Mouse (Mus musculus) MEL (cell line): ENCODE results near the gene Hoga1. TPM values are rescaled to one million over a fixed set of nuclear protein-coding genes. Genes with fewer than 3 reads are reported as not detected.

Source experiments
- DNase-seq: peaks from one replicate; pipeline ENCODE4 v3.0.0; 2011; ENCODE audit warnings: low read depth, low spot score
- H3K27ac ChIP-seq: 2 replicates; pipeline ENCODE4 v1.5.1; 2012; ENCODE audit warnings: low read depth, mild to moderate bottlenecking, control low read depth, low read length, moderate library complexity; ENCODE audit not compliant: control insufficient read depth
- H3K27me3 ChIP-seq, 2 experiments: fragments of 150-350 bp in 1 of 2; sonication (generic) in 1 of 2; 2 replicates each; pipeline ENCODE4 v1.6.1; 2012; ENCODE audit warnings: low read length in 2 of 2, mild to moderate bottlenecking in 2 of 2, improper control_type of control experiment in 1 of 2, moderate library complexity in 1 of 2; ENCODE audit not compliant: insufficient read depth in 2 of 2, control insufficient read depth in 1 of 2
- H3K36me3 ChIP-seq, 2 experiments: 2 replicates each; pipeline ENCODE4 v1.6.1; 2012 to 2014; ENCODE audit warnings: low read length in 2 of 2, improper control_type of control experiment in 1 of 2, inconsistent platforms in 1 of 2, mild to moderate bottlenecking in 1 of 2; ENCODE audit not compliant: insufficient read depth in 2 of 2, control insufficient read depth in 1 of 2
- H3K4me1 ChIP-seq, 2 experiments: fragments of 150-350 bp in 1 of 2; sonication (generic) in 1 of 2; 2 replicates each; pipeline ENCODE4 v1.6.1; 2012; ENCODE audit warnings: low read length in 2 of 2, improper control_type of control experiment in 1 of 2, mild to moderate bottlenecking in 1 of 2; ENCODE audit not compliant: insufficient read depth in 2 of 2, control insufficient read depth in 1 of 2
- H3K4me3 ChIP-seq, 2 experiments: fragments of 150-350 bp in 1 of 2; sonication (generic) in 1 of 2; 2 replicates each; pipeline ENCODE4 v1.5.1; 2012; ENCODE audit warnings: low read depth in 2 of 2, low read length in 2 of 2, mild to moderate bottlenecking in 2 of 2, moderate library complexity in 2 of 2, control low read depth in 1 of 2, improper control_type of control experiment in 1 of 2; ENCODE audit not compliant: control insufficient read depth in 1 of 2, insufficient read depth in 1 of 2
- H3K79me2 ChIP-seq: 2 replicates; pipeline ENCODE4 v1.6.1; 2012; ENCODE audit warnings: mild to moderate bottlenecking, low read length, moderate library complexity; ENCODE audit not compliant: control insufficient read depth, poor library complexity, insufficient read depth
- H3K9ac ChIP-seq: 2 replicates; pipeline ENCODE4 v1.6.1; 2012; ENCODE audit warnings: low read depth, mild to moderate bottlenecking, control low read depth, low read length, moderate library complexity; ENCODE audit not compliant: control insufficient read depth, poor library complexity, severe bottlenecking
- H3K9me3 ChIP-seq: fragments of 150-350 bp; sonication (generic); replicated peaks from 2 replicates; pipeline ENCODE4 v1.6.1; 2012; ENCODE audit warnings: mild to moderate bottlenecking, low read length, improper control_type of control experiment, moderate library complexity; ENCODE audit not compliant: insufficient read depth
- BHLHE40 ChIP-seq: IDR thresholded peaks from 2 replicates; pipeline ENCODE4 v1.6.1; 2012; ENCODE audit warnings: low read depth, mild to moderate bottlenecking, inconsistent platforms, low read length, improper control_type of control experiment, borderline replicate concordance
- CHD1 ChIP-seq: IDR thresholded peaks from 2 replicates; pipeline ENCODE4 v1.6.1; 2012; ENCODE audit warnings: low read depth, mild to moderate bottlenecking, inconsistent platforms, low read length, improper control_type of control experiment
- CTCF ChIP-seq, 3 experiments: IDR thresholded peaks in 2 of 3; conservative IDR thresholded peaks in 1 of 3; 2 replicates each; pipeline ENCODE4 v1.5.1; 2011 to 2012; ENCODE audit warnings: low read length in 3 of 3, low read depth in 2 of 3, mild to moderate bottlenecking in 2 of 3, improper control_type of control experiment in 1 of 3, inconsistent platforms in 1 of 3, mixed read lengths in 1 of 3, moderate library complexity in 1 of 3; ENCODE audit not compliant: control insufficient read depth in 1 of 3, insufficient read depth in 1 of 3, poor library complexity in 1 of 3, severe bottlenecking in 1 of 3
- ELF1 ChIP-seq: IDR thresholded peaks from 2 replicates; pipeline ENCODE4 v1.6.1; 2014; ENCODE audit warnings: low read depth, mild to moderate bottlenecking, inconsistent platforms, low read length, improper control_type of control experiment, moderate library complexity
- EP300 ChIP-seq, 2 experiments: IDR thresholded peaks; 2 replicates each; pipeline ENCODE4 v1.6.1; 2011; ENCODE audit warnings: improper control_type of control experiment in 2 of 2, low read length in 2 of 2, low read depth in 1 of 2, mild to moderate bottlenecking in 1 of 2
- ETS1 ChIP-seq: IDR thresholded peaks from 2 replicates; pipeline ENCODE4 v1.6.1; 2012; ENCODE audit warnings: low read depth, mild to moderate bottlenecking, inconsistent platforms, low read length, improper control_type of control experiment, moderate library complexity
- JUND ChIP-seq: IDR thresholded peaks from 2 replicates; pipeline ENCODE4 v1.6.1; 2011; ENCODE audit warnings: low read depth, mild to moderate bottlenecking, improper control_type of control experiment, low read length
- KAT2A ChIP-seq: conservative IDR thresholded peaks from 2 replicates; pipeline ENCODE4 v1.6.1; 2012; ENCODE audit warnings: low read depth, low read length, improper control_type of control experiment, inconsistent platforms
- MAFK ChIP-seq: IDR thresholded peaks from 2 replicates; pipeline ENCODE4 v1.6.1; 2011; ENCODE audit warnings: low read depth, mild to moderate bottlenecking, low read length, improper control_type of control experiment, borderline replicate concordance
- MAZ ChIP-seq: IDR thresholded peaks from 2 replicates; pipeline ENCODE4 v1.6.1; 2012; ENCODE audit warnings: low read depth, mild to moderate bottlenecking, inconsistent platforms, low read length, improper control_type of control experiment
- MXI1 ChIP-seq: IDR thresholded peaks from 2 replicates; pipeline ENCODE4 v1.6.1; 2011; ENCODE audit warnings: mild to moderate bottlenecking, low read depth, low read length, improper control_type of control experiment
- MYC ChIP-seq: IDR thresholded peaks from 2 replicates; pipeline ENCODE4 v1.6.1; 2011; ENCODE audit warnings: low read depth, mild to moderate bottlenecking, low read length, improper control_type of control experiment, moderate library complexity
- NELFE ChIP-seq: IDR thresholded peaks from 2 replicates; pipeline ENCODE4 v1.6.1; 2011; ENCODE audit warnings: low read depth, low read length, improper control_type of control experiment
- NRF1 ChIP-seq: IDR thresholded peaks from 2 replicates; pipeline ENCODE4 v1.6.1; 2014; ENCODE audit warnings: low read depth, mild to moderate bottlenecking, inconsistent platforms, low read length, improper control_type of control experiment, moderate library complexity; ENCODE audit not compliant: poor library complexity, insufficient read depth, severe bottlenecking
- POLR2A ChIP-seq, 2 experiments: IDR thresholded peaks; 2 replicates each; pipeline ENCODE4 v1.6.1; 2011 to 2012; ENCODE audit warnings: low read length in 2 of 2, mild to moderate bottlenecking in 2 of 2, control low read depth in 1 of 2, improper control_type of control experiment in 1 of 2, low read depth in 1 of 2, moderate library complexity in 1 of 2; ENCODE audit not compliant: control insufficient read depth in 1 of 2, insufficient read depth in 1 of 2, poor library complexity in 1 of 2
- POLR2AphosphoS5 ChIP-seq: IDR thresholded peaks from 2 replicates; pipeline ENCODE4 v1.6.1; 2012; ENCODE audit warnings: low read depth, borderline replicate concordance, mild to moderate bottlenecking, inconsistent platforms, low read length, moderate library complexity, mixed read lengths
- SIN3A ChIP-seq: IDR thresholded peaks from 2 replicates; pipeline ENCODE4 v1.6.1; 2012; ENCODE audit warnings: low read length, improper control_type of control experiment, inconsistent platforms
- SMC3 ChIP-seq: IDR thresholded peaks from 2 replicates; pipeline ENCODE4 v1.6.1; 2011; ENCODE audit warnings: low read depth, low read length, improper control_type of control experiment
- TAL1 ChIP-seq: IDR thresholded peaks from 2 replicates; pipeline ENCODE4 v1.6.1; 2012; ENCODE audit warnings: mild to moderate bottlenecking, inconsistent platforms, low read length, moderate library complexity, mixed read lengths
- TCF12 ChIP-seq: IDR thresholded peaks from 2 replicates; pipeline ENCODE4 v1.6.1; 2014; ENCODE audit warnings: low read depth, mild to moderate bottlenecking, inconsistent platforms, low read length, improper control_type of control experiment, moderate library complexity
- UBTF ChIP-seq: IDR thresholded peaks from 2 replicates; pipeline ENCODE4 v1.6.1; 2012; ENCODE audit warnings: low read depth, mild to moderate bottlenecking, inconsistent platforms, low read length, improper control_type of control experiment, moderate library complexity, borderline replicate concordance; ENCODE audit not compliant: insufficient read depth
- USF1 ChIP-seq: IDR thresholded peaks from 2 replicates; pipeline ENCODE4 v1.6.1; 2014; ENCODE audit warnings: low read depth, mild to moderate bottlenecking, inconsistent platforms, low read length, improper control_type of control experiment, moderate library complexity
- ZKSCAN1 ChIP-seq: IDR thresholded peaks from 2 replicates; pipeline ENCODE4 v1.6.1; 2012; ENCODE audit warnings: low read depth, mild to moderate bottlenecking, inconsistent platforms, low read length, improper control_type of control experiment, moderate library complexity
- ZMIZ1 ChIP-seq: IDR thresholded peaks from 2 replicates; pipeline ENCODE4 v1.6.1; 2012; ENCODE audit warnings: low read depth, mild to moderate bottlenecking, inconsistent platforms, low read length, improper control_type of control experiment, moderate library complexity
- ZNF384 ChIP-seq: IDR thresholded peaks from 2 replicates; pipeline ENCODE4 v1.6.1; 2012; ENCODE audit warnings: low read depth, mild to moderate bottlenecking, inconsistent platforms, low read length, improper control_type of control experiment
- polyA plus RNA-seq, 2 experiments: library from polyadenylated mRNA; stranded (reverse) in 1 of 2; unstranded in 1 of 2; fragments of >175 nt in 1 of 2; fragments of >200 nt in 1 of 2; gene quantifications; 2 replicates each; pipeline versions ENCODE4 v1.2.1 to v1.2.4; 2012; ENCODE audit warnings: low replicate concordance in 2 of 2, low read depth in 1 of 2; ENCODE audit not compliant: insufficient read length in 2 of 2, insufficient read depth in 1 of 2, missing spikeins in 1 of 2
- total RNA-seq: library from RNA; depleted of rRNA; stranded (reverse); fragments of 300-350 nt; gene quantifications from 2 replicates; pipeline ENCODE4 v1.2.3, GENCODE M21; 2012

The Hoga1 gene
- total and polyA plus RNA-seq, 3 experiments: 0.31 to 0.38 TPM; not detected in 1

GRCm38 (mm10) chr19:42075051-42075450 lies 29.6 kb downstream of the Hoga1 start:
- H3K4me3 ChIP-seq: no peak overlapping the region
- H3K4me1 ChIP-seq: peaks cover 0 to 12% of the 10 kb centered on the region in 2 experiments; a peak in 1 of 4 replicates
- no peaks in the 10 kb centered on the region for H3K79me2 ChIP-seq
- no peaks in the 10 kb centered on the region for H3K36me3 ChIP-seq
- no peak overlapping the region for H3K9ac ChIP-seq
- no peaks in the 10 kb centered on the region for H3K9me3 ChIP-seq
- no peak for DNase-seq
- no peak overlapping the region for H3K27ac ChIP-seq
- TF ChIP-seq EP300 (IDR thresholded peaks at IDR 0.05; ENCODE audit: low read depth in 1 of 2, low read length in 2 of 2): no peak
- no peak for TF ChIP-seq UBTF
- no peak for TF ChIP-seq ZMIZ1
- no peak for TF ChIP-seq MAFK
- no peak for TF ChIP-seq MXI1
- no peak for TF ChIP-seq SIN3A
- no peak for TF ChIP-seq ETS1
- TF ChIP-seq TCF12: no peak
- TF ChIP-seq MYC: no peak
- no peak for TF ChIP-seq JUND
- TF ChIP-seq POLR2AphosphoS5: no peak
- no peak for TF ChIP-seq MAZ
- TF ChIP-seq ZNF384: no peak
- no peak for TF ChIP-seq ZKSCAN1
- no peak for TF ChIP-seq NRF1
- TF ChIP-seq USF1: no peak
- no peak for TF ChIP-seq BHLHE40
- H3K27me3 ChIP-seq: peaks cover 0 to 4% of the 10 kb centered on the region in 2 experiments; a peak in 2 of 4 replicates

GRCm38 (mm10) chr19:42075992-42076391 lies 30.6 kb downstream of the Hoga1 start:
- Histone ChIP-seq H3K27ac (no peak overlapping the region), H3K4me1 (peaks cover 0 to 13% of the 10 kb centered on the region in 2 experiments; a peak in 2 of 4 replicates), H3K27me3 (peaks cover 2 to 4% of the 10 kb centered on the region in 2 experiments; a peak in 3 of 4 replicates), H3K4me3 (no peak overlapping the region), H3K79me2 (no peaks in the 10 kb centered on the region), H3K9ac (no peak overlapping the region), H3K9me3 (no peaks in the 10 kb centered on the region), H3K36me3 (peaks cover 0 to 1% of the 10 kb centered on the region in 2 experiments; a peak in 1 of 4 replicates)
- no peak for TF ChIP-seq CHD1
- TF ChIP-seq ZMIZ1: no peak
- no peak for TF ChIP-seq BHLHE40
- no peak for TF ChIP-seq TAL1
- no peak for TF ChIP-seq CTCF (IDR thresholded peaks at IDR 0.05 in 2 of 3, conservative IDR thresholded peaks at IDR 0.05 in 1 of 3; ENCODE audit: control insufficient read depth in 1 of 3, insufficient read depth in 1 of 3, low read depth in 2 of 3, low read length in 3 of 3, poor library complexity in 1 of 3, severe bottlenecking in 1 of 3)
- no peak for TF ChIP-seq POLR2A (IDR thresholded peaks at IDR 0.05; ENCODE audit: control insufficient read depth in 1 of 2, insufficient read depth in 1 of 2, low read depth in 1 of 2, low read length in 2 of 2, poor library complexity in 1 of 2)
- TF ChIP-seq ELF1: no peak
- no peak for TF ChIP-seq ETS1
- TF ChIP-seq JUND: no peak
- no peak for TF ChIP-seq NELFE
- TF ChIP-seq POLR2AphosphoS5: no peak
- TF ChIP-seq KAT2A: no peak
- no peak for TF ChIP-seq SMC3
- TF ChIP-seq NRF1: no peak
- no peak for DNase-seq
